Mouse (Mus musculus): ENCODE results near the gene Kcne3.

Gene Kcne3

GRCm38 (mm10) chr7:100176269-100176668 is at the start of gene Kcne3:
Gene Kcne3, plus strand, starts transcription at chr7:100176502.
- no peak for DNase-seq (ENCODE audit: low spot score in 2 of 2)

GRCm38 (mm10) chr7:100126514-100126913 is 49.8 kb upstream of the Kcne3 start:
- no peak for DNase-seq (ENCODE audit: low spot score in 2 of 2)

- no peak for DNase-seq (ENCODE audit: low spot score in 2 of 2)
Observed at GRCm38 (mm10) chr7:100128262-100129041, 47.9 kb upstream of the Kcne3 start.

- no peak for DNase-seq (ENCODE audit: low spot score in 2 of 2)
Observed at GRCm38 (mm10) chr7:100130592-100130991, 45.7 kb upstream of the Kcne3 start.

- no peak for DNase-seq (ENCODE audit: low spot score in 2 of 2)
Observed at GRCm38 (mm10) chr7:100132379-100132778, 43.9 kb upstream of the Kcne3 start.

GRCm38 (mm10) chr7:100137038-100137437 is 39.3 kb upstream of the Kcne3 start:
- no peak for DNase-seq (ENCODE audit: low spot score in 2 of 2)

GRCm38 (mm10) chr7:100138075-100138474 is 38.2 kb upstream of the Kcne3 start:
- no peak for DNase-seq (ENCODE audit: low spot score in 2 of 2)

- DNase-seq (ENCODE audit: low spot score in 2 of 2) = no peak
Observed at GRCm38 (mm10) chr7:100140591-100140990, 35.7 kb upstream of the Kcne3 start.

GRCm38 (mm10) chr7:100148586-100148985 is 27.7 kb upstream of the Kcne3 start:
- DNase-seq (ENCODE audit: low spot score in 2 of 2) = no peak

GRCm38 (mm10) chr7:100150086-100150485 is 26.2 kb upstream of the Kcne3 start:
- no peak for DNase-seq (ENCODE audit: low spot score in 2 of 2)

- no peak for DNase-seq (ENCODE audit: low spot score in 2 of 2)
Observed at GRCm38 (mm10) chr7:100150626-100151025, 25.7 kb upstream of the Kcne3 start.

- no peak for DNase-seq (ENCODE audit: low spot score in 2 of 2)
Observed at GRCm38 (mm10) chr7:100157669-100158068, 18.6 kb upstream of the Kcne3 start.

- DNase-seq (ENCODE audit: low spot score in 2 of 2) = peak; percentile 79 to 85
Observed at GRCm38 (mm10) chr7:100159105-100159841, 17.0 kb upstream of the Kcne3 start, which contains the start of gene Lipt2. Gene Lipt2, plus strand, starts transcription at chr7:100159277.

- no peak for DNase-seq (ENCODE audit: low spot score in 2 of 2)
Observed at GRCm38 (mm10) chr7:100160006-100160405, 16.3 kb upstream of the Kcne3 start.

- DNase-seq (ENCODE audit: low spot score in 2 of 2) = no peak
Observed at GRCm38 (mm10) chr7:100163506-100163905, 12.8 kb upstream of the Kcne3 start.

GRCm38 (mm10) chr7:100168654-100169053 is 7.6 kb upstream of the Kcne3 start:
- no peak for DNase-seq (ENCODE audit: low spot score in 2 of 2)

GRCm38 (mm10) chr7:100170756-100171155 is 5.5 kb upstream of the Kcne3 start:
- DNase-seq (ENCODE audit: low spot score in 2 of 2) = no peak

- peak in 1 of 2 experiments; percentile 13 for DNase-seq (ENCODE audit: low spot score in 2 of 2)
Observed at GRCm38 (mm10) chr7:100178016-100178890, 2.0 kb downstream of the Kcne3 start.

GRCm38 (mm10) chr7:100178891-100179233 is 2.6 kb downstream of the Kcne3 start:
- no peak for DNase-seq (ENCODE audit: low spot score in 2 of 2)

GRCm38 (mm10) chr7:100179394-100179793 is 3.1 kb downstream of the Kcne3 start:
- no peak for DNase-seq (ENCODE audit: low spot score in 2 of 2)

- DNase-seq (ENCODE audit: low spot score in 2 of 2) = no peak
Observed at GRCm38 (mm10) chr7:100179836-100180407, 3.6 kb downstream of the Kcne3 start.

GRCm38 (mm10) chr7:100181176-100181575 is 4.9 kb downstream of the Kcne3 start:
- DNase-seq (ENCODE audit: low spot score in 2 of 2) = no peak
